Mouse (Mus musculus) megakaryocyte progenitor cell, adult 5-6 weeks (primary cell): ENCODE results near the gene Lgi1. TPM values are rescaled to one million over a fixed set of nuclear protein-coding genes. Genes with fewer than 3 reads are reported as not detected.
A peak's percentile ranks its signal among the peaks of the same experiment; 100 is the strongest.

ENCODE experiments used
- ATAC-seq: replicated peaks from 2 replicates; pipeline ENCODE4 v1.8.0; 2016; ENCODE audit warnings: mild to moderate bottlenecking, moderate TSS enrichment, inconsistent platforms; ENCODE audit not compliant: poor library complexity
- total RNA-seq, 2 experiments: library from RNA; stranded (forward) in 1 of 2; stranded (reverse) in 1 of 2; fragments of 157-497, 149-512 nt in 1 of 2; fragments of 200-1000 nt in 1 of 2; gene quantifications; 2 replicates each; pipeline versions ENCODE4 v1.2.3 to v1.2.4; 2015 to 2017

Gene Lgi1
- total RNA-seq, 2 experiments from 2014 or later: 0.02 TPM; not detected in 1

- ATAC-seq: no peak
These were observed 60.1 kb downstream of the Lgi1 start for GRCm38 (mm10) chr19:38324147-38325028.

GRCm38 (mm10) chr19:38325029-38325398 lies 60.7 kb downstream of the Lgi1 start:
- ATAC-seq: no peak

- ATAC-seq: no peak
These were observed 61.5 kb downstream of the Lgi1 start for GRCm38 (mm10) chr19:38325854-38326253.

GRCm38 (mm10) chr19:38327002-38327401 lies 62.7 kb downstream of the Lgi1 start:
- no peak for ATAC-seq

GRCm38 (mm10) chr19:38328010-38328409 lies 63.7 kb downstream of the Lgi1 start:
- ATAC-seq: no peak

- no peak for ATAC-seq
These were observed 64.9 kb downstream of the Lgi1 start for GRCm38 (mm10) chr19:38329257-38329656.

- ATAC-seq: no peak
These were observed 66.7 kb downstream of the Lgi1 start for GRCm38 (mm10) chr19:38331072-38331471.

- no peak for ATAC-seq
These were observed 67.9 kb downstream of the Lgi1 start for GRCm38 (mm10) chr19:38332245-38332644.

GRCm38 (mm10) chr19:38332820-38333219 lies 68.5 kb downstream of the Lgi1 start:
- no peak for ATAC-seq

GRCm38 (mm10) chr19:38336553-38336952 lies 72.2 kb downstream of the Lgi1 start:
- no peak for ATAC-seq

GRCm38 (mm10) chr19:38337332-38337731 lies 73.0 kb downstream of the Lgi1 start:
- no peak for ATAC-seq

GRCm38 (mm10) chr19:38339734-38340133 lies 75.4 kb downstream of the Lgi1 start:
- no peak for ATAC-seq

GRCm38 (mm10) chr19:38343246-38343645 lies 78.9 kb downstream of the Lgi1 start:
- ATAC-seq: no peak

- ATAC-seq: no peak
These were observed 84.1 kb downstream of the Lgi1 start for GRCm38 (mm10) chr19:38348271-38349012.

GRCm38 (mm10) chr19:38349013-38349341 lies 84.6 kb downstream of the Lgi1 start:
- ATAC-seq: no peak

- no peak for ATAC-seq
These were observed 86.9 kb downstream of the Lgi1 start for GRCm38 (mm10) chr19:38351202-38351601.

- ATAC-seq: no peak
These were observed 87.4 kb downstream of the Lgi1 start for GRCm38 (mm10) chr19:38351728-38352127.

- ATAC-seq: peak; percentile 82
These were observed 88.3 kb downstream of the Lgi1 start for GRCm38 (mm10) chr19:38352495-38353130.

GRCm38 (mm10) chr19:38354279-38354678 lies 89.9 kb downstream of the Lgi1 start:
- ATAC-seq: no peak

GRCm38 (mm10) chr19:38354819-38355360 lies 90.6 kb downstream of the Lgi1 start:
- ATAC-seq: 0 out of 2 replicates have a peak, but pooled peaks have one; percentile 31

- no peak for ATAC-seq
These were observed 92.0 kb downstream of the Lgi1 start for GRCm38 (mm10) chr19:38356211-38356828.
